Mouse (Mus musculus) liver, embryonic 14 days (tissue): ENCODE measurements around the gene Zfp444. TPM values are rescaled to one million over a fixed set of nuclear protein-coding genes. Genes with fewer than 3 reads are reported as not detected.

Experiments
- polyA plus RNA-seq: library from polyadenylated mRNA; depleted of rRNA; stranded (reverse); fragments of >200 nt; gene quantifications from 2 replicates; pipeline ENCODE4 v1.2.3, GENCODE M21; 2012; rRNA removed

The Zfp444 gene
- 9.4 and 10.4 TPM in 2 replicates for polyA plus RNA-seq

DNA sequence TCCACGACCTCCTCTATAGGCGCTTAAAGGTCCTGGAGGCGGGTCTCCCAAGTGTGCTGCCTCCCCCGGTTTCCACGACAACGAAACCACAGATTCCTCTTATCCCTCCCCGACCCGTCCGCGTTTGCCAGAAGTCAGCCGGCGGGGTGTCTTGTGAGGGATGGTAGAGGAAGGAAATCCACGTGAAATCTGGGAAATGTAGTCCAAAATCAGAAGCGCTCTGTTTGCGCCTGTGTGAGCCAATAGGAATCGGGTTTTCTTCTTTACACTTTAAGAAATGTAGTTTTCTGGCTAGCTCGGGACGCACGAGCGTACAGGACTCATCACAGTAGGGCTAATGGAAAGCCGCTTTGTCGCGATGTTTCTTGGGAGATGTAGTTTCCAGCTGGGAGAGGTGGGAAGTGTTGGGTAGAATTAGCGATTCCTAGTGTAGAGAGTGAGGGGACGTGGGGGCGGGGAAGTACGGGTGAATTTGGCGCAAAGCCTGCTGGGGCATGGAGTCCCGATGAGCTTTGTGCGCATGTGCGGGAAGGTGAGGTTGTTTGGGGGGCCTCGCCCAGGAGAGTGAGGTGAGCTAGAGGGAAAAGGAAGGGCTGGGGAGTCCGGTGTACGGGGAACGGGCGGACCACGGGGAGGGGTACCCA lies at the start of gene Zfp444:
Zfp444 (plus strand) TSS at position 221 of the 644 bp plus-strand sequence.

DNA sequence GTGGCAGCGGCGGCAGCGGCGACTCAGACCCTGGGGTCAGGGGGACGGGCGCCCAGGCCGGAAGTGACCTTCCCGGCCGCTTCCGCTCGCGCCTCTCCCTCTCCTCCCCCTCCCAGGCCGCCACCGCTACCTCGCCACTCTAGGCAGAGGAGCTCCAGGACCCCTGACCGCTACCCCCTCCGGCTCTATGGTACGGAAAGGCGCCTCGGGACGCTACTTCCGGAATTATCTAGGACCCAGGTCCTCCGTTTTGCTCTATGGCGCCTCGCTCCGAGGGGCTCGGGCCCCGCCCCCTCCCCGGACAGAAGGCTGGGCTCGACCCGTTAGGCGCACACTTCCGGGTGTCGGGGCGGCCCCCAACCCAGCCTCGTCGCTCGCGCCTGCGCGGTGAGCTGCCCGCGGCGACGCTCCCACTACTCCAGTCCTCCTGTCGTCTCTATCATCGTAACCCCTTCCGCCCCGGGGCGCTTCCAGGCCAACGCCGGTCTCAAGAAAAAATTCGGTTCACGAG lies 16.1 kb upstream of the Zfp444 start, which contains the start of gene Zfp787:
Zfp787 (minus strand) TSS at position 97 of the 511 bp plus-strand sequence.

DNA sequence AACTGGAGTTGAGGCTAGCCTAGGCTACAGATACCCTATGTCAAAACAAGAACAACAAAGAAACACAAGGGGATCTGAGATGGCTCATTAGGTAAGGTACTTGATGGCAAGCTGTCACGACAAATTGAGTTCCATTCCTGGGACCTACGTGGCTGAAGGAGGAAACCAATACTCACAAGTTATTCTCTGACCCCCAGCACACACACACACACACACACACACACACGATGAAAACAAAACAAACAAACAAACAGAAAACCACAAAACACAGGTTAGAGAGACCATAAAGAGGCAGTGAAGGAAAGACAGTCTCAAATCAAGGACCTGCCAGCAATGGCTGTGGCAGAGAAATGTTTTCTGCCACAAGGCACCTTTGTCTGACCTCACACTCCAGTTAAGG lies 24.8 kb downstream of the Zfp444 start, which contains the start of gene Galp:
Galp (plus strand) TSS at position 301 of the 400 bp plus-strand sequence.

DNA sequence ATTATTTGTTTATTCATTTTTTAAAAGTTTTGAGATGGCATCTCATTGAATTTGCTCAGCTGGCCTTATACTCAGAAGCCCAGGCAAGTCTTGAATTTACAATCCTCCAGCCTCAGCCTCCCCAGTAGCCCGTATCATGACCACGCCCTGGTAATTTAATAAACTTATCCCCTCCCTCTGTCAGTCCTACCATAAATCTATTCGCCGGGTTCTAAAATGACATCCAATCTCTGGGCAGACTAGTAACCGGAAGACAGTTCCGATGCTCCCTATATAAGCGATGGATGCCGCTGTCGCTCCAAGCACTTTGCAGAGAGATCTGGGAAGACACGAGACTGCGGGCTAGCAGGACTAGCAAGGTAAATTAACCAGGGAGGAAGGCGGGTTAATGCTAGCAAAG lies 50.0 kb downstream of the Zfp444 start, which contains the start of gene Zscan5b:
Zscan5b (plus strand) TSS at position 301 of the 400 bp plus-strand sequence.

Other genes with a start within 250 kb of the Zfp444 start
- not detected in 2 replicates for gene Vmn1r65, start 161.2 kb upstream of the Zfp444 start, polyA plus RNA-seq
- not detected in 2 replicates for gene Nlrp4c, start 127.1 kb upstream of the Zfp444 start, polyA plus RNA-seq
- 11.7 and 12.9 TPM in 2 replicates for gene Zfp787, start 16.2 kb upstream of the Zfp444 start, polyA plus RNA-seq
- gene Galp, start 24.9 kb downstream of the Zfp444 start, polyA plus RNA-seq = not detected in 2 replicates
- gene Zscan5b, start 50.1 kb downstream of the Zfp444 start, polyA plus RNA-seq = not detected in 2 replicates
- gene Epp13, start 80.5 kb downstream of the Zfp444 start, polyA plus RNA-seq = not detected in 2 replicates
- 2.5 and 2.8 TPM in 2 replicates for gene Zfp667, start 114.4 kb downstream of the Zfp444 start, polyA plus RNA-seq
- gene Zfp583, start 159.1 kb downstream of the Zfp444 start, polyA plus RNA-seq = 0.62 and 0.70 TPM in 2 replicates
- 0.17 and 0.20 TPM in 2 replicates for gene Gm3854, start 171.5 kb downstream of the Zfp444 start, polyA plus RNA-seq
- gene Zfp78, start 191.1 kb downstream of the Zfp444 start, polyA plus RNA-seq = 0.52 and 0.76 TPM in 2 replicates
- 0.78 and 1.0 TPM in 2 replicates for gene Zfp28, start 211.1 kb downstream of the Zfp444 start, polyA plus RNA-seq
- 0.11 TPM in 1 of 2 replicates, not detected in the other for gene Smim17, start 226.5 kb downstream of the Zfp444 start, polyA plus RNA-seq
- 0.01 TPM in 1 of 2 replicates, not detected in the other for gene Gm20715, start 238.1 kb downstream of the Zfp444 start, polyA plus RNA-seq